In genomic region chr11:70765776-70766445, GRCm38 (mm10) we compare ENCODE assay signal across 8 mouse cellular contexts. TPM values are rescaled to one million over a fixed set of nuclear protein-coding genes. Genes with fewer than 3 reads are reported as not detected.
DNase-seq lines count a peak whose midpoint lies in the region.

No protein-coding gene starts in this region.

- DNase-seq in gastrocnemius, postnatal 10 days: peak; percentile 30
- no peak for DNase-seq in gastrocnemius, postnatal 25 days
- DNase-seq in urinary bladder, postnatal 14 days (ENCODE audit: low spot score): peak; percentile 46
- no peak for DNase-seq in urinary bladder, adult 18-20 months (ENCODE audit: low spot score in 2 of 2)
- peak; percentile 38 for DNase-seq in kidney, adult 9 months
- peak; percentile 30 for DNase-seq in thymus, postnatal 25 days
- no peak for DNase-seq in frontal cortex, postnatal 14 days (ENCODE audit: low spot score in 2 of 2)
- no peak for DNase-seq in ovary, postnatal 14 days (ENCODE audit: low spot score)

RNA-seq across cellular contexts. Expression of gene Zfp3, which starts 1.9 kb away (rescaled TPM):
- 10 to 100 TPM; 11.6 to 12.4 TPM for total RNA-seq in gastrocnemius, postnatal 10 days (2021)
- 1 to 10 TPM; 8.8 to 9.6 TPM for total RNA-seq in gastrocnemius, postnatal 25 days (2021)

RNA-seq across cellular contexts. Expression of gene Scimp, which starts 46.5 kb away (rescaled TPM):
- total RNA-seq in gastrocnemius, postnatal 10 days (2021): not detected
- total RNA-seq in gastrocnemius, postnatal 25 days (2021): not detected

Comparison
In these comparisons a context has a peak if more than half of its experiments do, and no peak if none do; other contexts are left out.
1. DNase-seq: peak in gastrocnemius, postnatal 10 days (single experiment), urinary bladder, postnatal 14 days (single experiment), kidney, adult 9 months (single experiment) and thymus, postnatal 25 days (single experiment); none in gastrocnemius, postnatal 25 days (single experiment), urinary bladder, adult 18-20 months (0 of 2), frontal cortex, postnatal 14 days (0 of 2) and ovary, postnatal 14 days (single experiment).